Mouse (Mus musculus) c-Kit-positive CD71-positive TER-119-negative erythroid progenitor cells, embryonic 14.5 days (primary cell): Measurements from ENCODE around the gene Hoxa10.
A peak's percentile ranks its signal among the peaks of the same experiment; 100 is the strongest.

Source experiments
- DNase-seq: peaks from one replicate; pipeline ENCODE4 v3.0.0-alpha.2; 2013; ENCODE audit warnings: low read depth

Hoxa10 gene

GRCm38 (mm10) chr6:52262463-52263320 is 22.0 kb upstream of the Hoxa10 start:
- DNase-seq, result no peak

GRCm38 (mm10) chr6:52261751-52262462 is 21.3 kb upstream of the Hoxa10 start:
- DNase-seq, result no peak

- no peak for DNase-seq
Observed at GRCm38 (mm10) chr6:52260654-52261575, 20.3 kb upstream of the Hoxa10 start, which contains the start of gene Hoxa13. Gene Hoxa13, minus strand, starts transcription at chr6:52260880.

GRCm38 (mm10) chr6:52259811-52260261 is 19.2 kb upstream of the Hoxa10 start:
- DNase-seq, result no peak

- DNase-seq, result no peak
Observed at GRCm38 (mm10) chr6:52259081-52259790, 18.6 kb upstream of the Hoxa10 start.

- DNase-seq, result peak; percentile 42
Observed at GRCm38 (mm10) chr6:52256956-52257355, 16.3 kb upstream of the Hoxa10 start.

GRCm38 (mm10) chr6:52253511-52254500 is 13.2 kb upstream of the Hoxa10 start:
- DNase-seq, result no peak

GRCm38 (mm10) chr6:52252775-52253376 is 12.2 kb upstream of the Hoxa10 start:
- no peak for DNase-seq

- no peak for DNase-seq
Observed at GRCm38 (mm10) chr6:52252016-52252774, 11.5 kb upstream of the Hoxa10 start.

- no peak for DNase-seq
Observed at GRCm38 (mm10) chr6:52251177-52251879, 10.7 kb upstream of the Hoxa10 start.

GRCm38 (mm10) chr6:52249826-52250225 is 9.2 kb upstream of the Hoxa10 start:
- DNase-seq, result no peak

- no peak for DNase-seq
Observed at GRCm38 (mm10) chr6:52249415-52249738, 8.7 kb upstream of the Hoxa10 start.

GRCm38 (mm10) chr6:52248638-52249414 is 8.2 kb upstream of the Hoxa10 start:
- no peak for DNase-seq

- no peak for DNase-seq
Observed at GRCm38 (mm10) chr6:52247766-52248637, 7.3 kb upstream of the Hoxa10 start.

GRCm38 (mm10) chr6:52246916-52247315 is 6.3 kb upstream of the Hoxa10 start:
- DNase-seq, result no peak

- no peak for DNase-seq
Observed at GRCm38 (mm10) chr6:52246403-52246803, 5.7 kb upstream of the Hoxa10 start.

GRCm38 (mm10) chr6:52245757-52246142 is 5.1 kb upstream of the Hoxa10 start, which contains the start of gene Hoxa11:
Gene Hoxa11, minus strand, starts transcription at chr6:52245810.
- no peak for DNase-seq
